Mouse (Mus musculus) thymus, adult 2 months (tissue): ENCODE results near the gene Abca1.
A peak's percentile ranks its signal among the peaks of the same experiment; 100 is the strongest.

Experiments
- CTCF ChIP-seq: fragments of 200-500 bp; IDR thresholded peaks from 2 replicates; pipeline ENCODE4 v1.5.1; 2012; ENCODE audit warnings: mild to moderate bottlenecking, control low read depth, low read length, moderate library complexity, borderline replicate concordance; ENCODE audit not compliant: control insufficient read depth, poor library complexity, insufficient read depth; ENCODE audit errors: extremely low read depth
- POLR2A ChIP-seq: fragments of 200-500 bp; IDR thresholded peaks from 2 replicates; pipeline ENCODE4 v1.6.1; 2012; ENCODE audit warnings: mild to moderate bottlenecking, low read length, control low read depth, moderate library complexity; ENCODE audit not compliant: control insufficient read depth, poor library complexity, insufficient read depth; ENCODE audit errors: extremely low read depth

GRCm38 (mm10) chr4:53196058-53196771, 36.5 kb upstream of the Abca1 start:
- TF ChIP-seq POLR2A (0 out of 2 replicates have a peak, but pooled peaks have one; percentile 19), CTCF (0 out of 2 replicates have a peak, but pooled peaks have one; percentile 30)
